Mouse (Mus musculus): ENCODE measurements around the gene Adamtsl5.

DNA sequence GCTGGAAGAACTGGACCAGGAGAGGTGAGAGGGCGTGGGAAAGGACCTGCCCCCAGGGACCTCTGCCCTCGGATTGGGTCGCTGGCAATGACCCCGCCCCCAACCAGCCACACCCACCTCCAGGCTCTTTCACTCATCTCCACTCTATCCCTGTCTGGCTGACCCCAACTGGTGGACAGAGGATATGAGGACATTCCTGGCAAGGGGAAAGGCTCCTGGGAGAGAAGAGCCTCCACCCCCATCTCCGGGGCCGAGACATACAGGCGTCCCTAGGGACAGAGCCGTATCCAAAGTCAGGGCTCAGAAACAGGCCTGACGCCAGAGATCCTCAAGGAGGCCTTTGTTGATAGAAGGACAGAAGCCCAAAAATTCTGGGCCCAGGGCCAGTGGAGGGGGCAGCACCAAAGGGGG lies 45.7 kb downstream of the Adamtsl5 start:
- TF ChIP-seq CTCF (conservative IDR thresholded peaks at IDR 0.05; ENCODE audit: insufficient read depth, insufficient read length, low read depth, low read length) (no peak), POLR2A (IDR thresholded peaks at IDR 0.05; ENCODE audit: low read depth, low read length) (no peak)

Data from kidney, adult 2 months (tissue).